Mouse (Mus musculus) heart, embryonic 13.5 days (tissue): ENCODE measurements around the gene Gm28047. TPM values are rescaled to one million over a fixed set of nuclear protein-coding genes. Genes with fewer than 3 reads are reported as not detected.

Experiments used
- ATAC-seq: fragments of 200-750 bp; cut with Nextera tagmentation; 2 replicates; pipeline ENCODE4 v1.8.0; 2017; ENCODE audit warnings: moderate TSS enrichment; ENCODE audit not compliant: insufficient number of reproducible peaks, low FRiP score, low TSS enrichment; ENCODE audit errors: extremely low read depth
- H3K27ac ChIP-seq: fragments of 300-500 bp; sonication (generic); replicated peaks from 2 replicates; pipeline ENCODE4 v1.5.1; 2015; ENCODE audit warnings: moderate library complexity, mild to moderate bottlenecking, inconsistent platforms
- H3K27me3 ChIP-seq: fragments of 300-500 bp; sonication (generic); replicated peaks from 2 replicates; pipeline ENCODE4 v1.6.1; 2015; ENCODE audit warnings: mild to moderate bottlenecking, inconsistent platforms
- H3K36me3 ChIP-seq: fragments of 300-500 bp; sonication (generic); 2 replicates; pipeline ENCODE4 v1.6.1; 2015; ENCODE audit warnings: mild to moderate bottlenecking, inconsistent platforms
- H3K4me1 ChIP-seq: fragments of 300-500 bp; sonication (generic); 2 replicates; pipeline ENCODE4 v1.6.1; 2015; ENCODE audit warnings: inconsistent platforms
- H3K4me2 ChIP-seq: fragments of 300-500 bp; sonication (generic); 2 replicates; pipeline ENCODE4 v1.6.1; 2015; ENCODE audit warnings: inconsistent platforms, mild to moderate bottlenecking, moderate library complexity
- H3K4me3 ChIP-seq: fragments of 300-500 bp; sonication (generic); 2 replicates; pipeline ENCODE4 v1.5.1; 2015; ENCODE audit warnings: moderate library complexity, mild to moderate bottlenecking, inconsistent platforms
- H3K9ac ChIP-seq: fragments of 300-500 bp; sonication (generic); 2 replicates; pipeline ENCODE4 v1.6.1; 2015; ENCODE audit warnings: inconsistent platforms, mild to moderate bottlenecking, moderate library complexity
- H3K9me3 ChIP-seq: fragments of 300-500 bp; sonication (generic); 2 replicates; pipeline ENCODE4 v1.6.1; 2016; ENCODE audit warnings: inconsistent platforms
- WGBS: fragments of 180-500 bp; shearing (Covaris S2); methylation state at CpG from one replicate; pipeline ENCODE4 v1.1.7; 2015; ENCODE audit warnings: mixed read lengths; 5-methylcytosine and 5-hydroxymethylcytosine counted together
- polyA plus RNA-seq: library from polyadenylated mRNA; unstranded; fragments of >200 nt; fragmentation: Nextera tagmentation; extraction: Ambion mirVana; gene quantifications from 2 replicates; pipeline ENCODE4 v1.2.1, GENCODE M21; 2015

Gene Gm28047
- polyA plus RNA-seq, 1 experiment from 2014 or later, result not detected

DNA sequence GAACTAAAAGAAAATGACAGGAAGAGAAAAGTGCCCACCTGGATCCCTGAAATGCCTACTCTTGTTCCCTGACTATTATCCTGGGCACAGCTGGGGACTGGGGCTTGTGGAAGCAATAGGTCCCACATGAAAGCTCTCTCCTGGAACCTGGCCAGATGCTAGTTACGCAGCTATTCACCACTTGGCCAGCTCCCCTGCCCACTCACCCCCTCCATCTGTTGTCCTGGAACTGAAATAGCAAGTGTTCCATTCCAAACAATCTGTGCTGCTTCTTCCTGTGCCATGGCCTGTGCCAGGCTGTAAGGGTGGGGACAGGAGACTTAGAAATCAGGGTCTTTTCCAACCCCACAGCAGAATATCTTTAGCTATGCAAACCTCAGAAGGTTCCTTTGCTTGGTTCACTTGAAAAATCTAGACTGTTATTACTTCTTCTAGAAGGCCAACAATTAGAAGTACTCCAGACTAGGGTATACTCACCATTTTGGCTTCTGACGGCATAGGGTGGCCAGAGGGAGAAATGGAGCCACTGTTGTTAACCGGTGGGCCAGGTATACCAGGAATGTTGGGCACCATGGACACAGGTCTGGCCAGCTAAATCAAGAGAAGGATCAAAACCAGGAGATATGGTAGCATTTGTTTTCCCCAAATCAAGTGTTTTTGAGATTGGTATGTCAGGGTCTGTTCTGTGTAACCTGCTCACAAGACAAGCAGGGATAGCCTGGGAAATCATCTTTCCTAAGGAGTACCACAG lies 78.0 kb downstream of the Gm28047 start:
- Histone ChIP-seq H3K9ac (no peak overlapping the region), H3K4me3 (no peak overlapping the region), H3K9me3 (no peaks in the 10 kb centered on the region), H3K4me2 (no peak overlapping the region), H3K36me3 (peaks cover 90% of the 10 kb centered on the region), H3K4me1 (peaks cover 10% of the 10 kb centered on the region), H3K27me3 (no peaks in the 10 kb centered on the region), H3K27ac (peak overlapping the region; percentile 48)
- ATAC-seq, result no peak
- 69% methylated on average over 3 of the region's 3 CpGs for WGBS

DNA sequence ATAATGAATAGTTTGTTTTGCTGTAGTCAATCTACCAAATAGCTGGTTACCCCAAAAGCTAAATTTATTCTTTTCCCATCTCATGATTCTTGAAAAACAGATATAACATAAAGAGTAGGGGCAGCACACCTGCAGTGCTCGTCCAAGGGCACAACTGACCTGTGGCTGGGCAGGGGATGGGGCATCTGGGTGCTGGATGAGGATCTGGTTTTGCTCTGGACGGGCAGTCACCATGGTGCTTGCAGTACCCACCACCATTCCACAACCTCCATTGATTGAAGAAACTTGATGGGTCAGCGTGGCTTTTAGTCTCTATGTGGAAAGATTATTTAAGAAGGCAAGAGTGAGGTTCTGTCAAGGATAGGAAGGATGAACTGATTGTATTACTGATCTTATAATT lies 78.6 kb downstream of the Gm28047 start:
- H3K36me3 ChIP-seq, result peaks cover 90% of the 10 kb centered on the region
- ATAC-seq, result no peak
- H3K27me3 ChIP-seq, result no peaks in the 10 kb centered on the region
- no peak overlapping the region for H3K4me2 ChIP-seq
- H3K9me3 ChIP-seq, result no peaks in the 10 kb centered on the region
- H3K27ac ChIP-seq, result no peak overlapping the region
- H3K4me3 ChIP-seq, result no peak overlapping the region
- 89% methylated on average over 3 of the region's 3 CpGs for whole genome bisulfite sequencing
- peaks cover 10% of the 10 kb centered on the region for H3K4me1 ChIP-seq
- H3K9ac ChIP-seq, result no peak overlapping the region

DNA sequence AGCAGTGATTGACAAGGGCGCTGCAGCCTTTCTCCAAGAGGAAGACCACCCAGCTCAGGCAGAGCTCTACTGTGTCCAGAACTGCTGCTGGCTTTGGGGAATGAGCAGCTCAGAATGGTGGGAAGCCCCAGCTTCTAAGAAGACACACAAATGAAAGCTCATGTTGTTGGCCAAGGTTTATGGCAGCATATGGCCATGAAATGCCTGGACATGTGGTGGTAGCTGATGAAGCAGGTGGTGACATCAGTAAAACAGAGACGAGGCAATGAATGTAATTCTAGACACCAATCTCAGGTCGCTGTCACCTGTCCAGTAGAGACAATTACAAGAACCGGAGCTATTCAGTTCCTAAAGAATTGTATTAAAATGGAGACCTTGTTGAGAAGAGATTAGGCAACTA lies 80.1 kb downstream of the Gm28047 start:
- H3K4me1 ChIP-seq, result peaks cover 10% of the 10 kb centered on the region
- no peak for ATAC-seq
- peaks cover 92% of the 10 kb centered on the region for H3K36me3 ChIP-seq
- H3K4me2 ChIP-seq, result no peak overlapping the region
- no peak overlapping the region for H3K27ac ChIP-seq
- H3K4me3 ChIP-seq, result no peak overlapping the region
- no peak overlapping the region for H3K9ac ChIP-seq
- no peaks in the 10 kb centered on the region for H3K27me3 ChIP-seq
- WGBS, result 91% methylated on average over 4 of the region's 4 CpGs
- H3K9me3 ChIP-seq, result no peaks in the 10 kb centered on the region

DNA sequence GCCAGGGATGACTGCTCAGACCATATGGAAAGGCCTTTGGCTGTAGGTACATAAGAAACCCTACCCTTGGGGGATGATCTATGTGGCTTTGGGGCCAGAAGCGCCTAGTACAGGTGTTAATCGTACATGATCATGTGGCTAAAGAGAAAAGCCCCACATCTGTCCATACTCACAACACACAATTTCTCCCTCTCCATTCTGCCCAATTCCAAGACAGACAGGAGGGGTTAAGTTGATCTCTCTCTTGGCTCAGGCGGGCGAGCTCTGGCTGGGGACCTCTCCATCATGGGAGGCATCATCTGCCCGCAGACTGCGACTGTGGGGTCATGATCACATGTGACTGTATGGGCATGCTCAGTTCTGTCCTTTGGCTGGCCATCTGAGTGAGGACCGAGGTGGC lies 90.9 kb downstream of the Gm28047 start:
- Histone ChIP-seq H3K9me3 (no peaks in the 10 kb centered on the region), H3K4me1 (no peaks in the 10 kb centered on the region), H3K27me3 (no peaks in the 10 kb centered on the region), H3K4me2 (no peak overlapping the region), H3K9ac (no peak overlapping the region), H3K36me3 (peaks cover 94% of the 10 kb centered on the region), H3K4me3 (no peak overlapping the region), H3K27ac (no peak overlapping the region)
- WGBS, result 92% methylated on average over 7 of the region's 7 CpGs
- ATAC-seq, result no peak

DNA sequence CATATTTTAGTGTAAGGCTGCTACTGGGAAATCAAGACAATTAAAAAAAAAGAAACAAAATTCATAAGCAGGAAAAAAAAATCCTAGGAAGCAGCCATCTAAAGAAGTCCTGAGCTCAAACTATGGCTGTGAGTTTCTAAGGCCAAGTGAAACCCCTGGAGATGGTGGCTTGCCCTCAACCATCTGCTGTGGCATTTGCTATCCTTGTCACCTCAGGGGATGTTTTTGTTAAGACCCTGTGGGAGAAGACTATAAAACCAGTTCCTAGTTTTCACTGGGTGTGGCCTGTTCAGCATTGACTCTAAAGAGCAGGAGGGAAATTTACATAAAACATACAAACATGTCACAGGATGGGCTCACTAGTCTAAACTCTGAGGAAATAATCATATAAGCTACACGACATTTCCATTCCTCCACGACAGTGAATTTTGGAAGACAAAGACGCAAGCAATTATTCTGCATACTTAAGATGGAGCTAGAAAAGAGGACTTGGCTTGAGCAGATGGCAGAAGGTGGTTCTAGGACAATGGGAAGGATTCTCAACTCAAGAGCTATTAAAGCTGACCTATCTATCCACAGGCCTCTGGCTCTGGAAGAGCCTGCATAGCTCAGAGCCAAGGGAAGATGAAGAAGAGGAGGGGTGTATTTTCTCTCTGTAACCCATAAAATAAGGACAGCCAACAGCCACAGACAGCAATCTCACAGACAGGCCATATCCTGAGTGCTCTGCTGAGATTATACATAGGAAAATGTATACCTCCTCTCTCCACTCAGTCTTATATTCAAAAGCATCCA lies 92.6 kb downstream of the Gm28047 start:
- Histone ChIP-seq H3K4me3 (no peak overlapping the region), H3K4me2 (no peak overlapping the region), H3K9ac (no peak overlapping the region), H3K9me3 (no peaks in the 10 kb centered on the region), H3K36me3 (peaks cover 97% of the 10 kb centered on the region), H3K4me1 (no peaks in the 10 kb centered on the region), H3K27me3 (no peaks in the 10 kb centered on the region), H3K27ac (no peak overlapping the region)
- 92% methylated on average over 3 of the region's 3 CpGs for WGBS
- ATAC-seq, result no peak

DNA sequence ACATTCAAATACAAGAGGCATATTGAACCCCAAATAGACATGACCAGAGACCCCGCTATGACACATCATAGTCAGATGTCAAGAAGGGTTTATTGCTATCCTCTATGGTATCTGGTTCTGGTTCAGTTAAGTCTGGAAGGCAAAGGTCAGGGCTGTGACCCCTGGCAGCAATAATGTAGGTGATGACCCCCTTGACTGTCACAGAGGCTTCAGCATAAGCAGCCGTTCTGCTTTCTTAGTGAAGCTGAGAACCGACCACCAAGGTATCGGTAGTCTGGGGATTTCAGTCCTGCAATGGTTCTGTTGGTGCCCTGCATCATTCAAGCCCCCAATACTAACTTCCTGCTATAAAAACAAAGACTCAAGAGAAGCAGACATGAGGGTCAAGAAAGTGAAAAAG lies 93.3 kb downstream of the Gm28047 start:
- no peaks in the 10 kb centered on the region for H3K27me3 ChIP-seq
- H3K36me3 ChIP-seq, result peaks cover 94% of the 10 kb centered on the region
- no peak overlapping the region for H3K9ac ChIP-seq
- H3K4me3 ChIP-seq, result no peak overlapping the region
- 87% methylated on average over 4 of the region's 4 CpGs for WGBS
- ATAC-seq, result no peak
- H3K27ac ChIP-seq, result no peak overlapping the region
- no peaks in the 10 kb centered on the region for H3K4me1 ChIP-seq
- no peak overlapping the region for H3K4me2 ChIP-seq
- H3K9me3 ChIP-seq, result no peaks in the 10 kb centered on the region

DNA sequence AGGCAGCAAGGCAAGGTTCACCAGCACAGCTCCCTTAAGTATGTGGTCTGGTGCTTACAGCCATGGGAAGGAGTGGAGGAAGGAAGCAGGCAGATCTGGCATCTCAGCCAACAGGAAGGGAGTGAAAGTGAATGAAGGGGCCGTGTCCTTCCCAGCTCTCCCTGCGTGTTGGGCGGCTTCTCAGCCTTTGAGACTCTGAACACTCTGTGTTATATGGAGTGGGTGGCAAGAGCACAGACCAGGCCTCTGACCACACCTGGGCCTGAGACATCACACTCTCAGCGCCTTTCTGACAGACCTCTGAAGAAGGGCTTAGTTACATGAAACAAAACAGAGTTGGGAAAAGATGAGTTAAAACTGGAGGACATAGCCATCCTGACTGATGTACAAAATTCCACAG lies 94.3 kb downstream of the Gm28047 start:
- no peak for ATAC-seq
- WGBS, result 79% methylated on average over 4 of the region's 4 CpGs
- Histone ChIP-seq H3K4me3 (no peak overlapping the region), H3K9me3 (no peaks in the 10 kb centered on the region), H3K9ac (no peak overlapping the region; the same call in 1 of the 2 replicates), H3K4me1 (no peaks in the 10 kb centered on the region), H3K27ac (0 out of 2 replicates have a peak overlapping the region, but pooled peaks have one; percentile 5), H3K27me3 (no peaks in the 10 kb centered on the region), H3K4me2 (no peak overlapping the region), H3K36me3 (peaks cover 93% of the 10 kb centered on the region)

DNA sequence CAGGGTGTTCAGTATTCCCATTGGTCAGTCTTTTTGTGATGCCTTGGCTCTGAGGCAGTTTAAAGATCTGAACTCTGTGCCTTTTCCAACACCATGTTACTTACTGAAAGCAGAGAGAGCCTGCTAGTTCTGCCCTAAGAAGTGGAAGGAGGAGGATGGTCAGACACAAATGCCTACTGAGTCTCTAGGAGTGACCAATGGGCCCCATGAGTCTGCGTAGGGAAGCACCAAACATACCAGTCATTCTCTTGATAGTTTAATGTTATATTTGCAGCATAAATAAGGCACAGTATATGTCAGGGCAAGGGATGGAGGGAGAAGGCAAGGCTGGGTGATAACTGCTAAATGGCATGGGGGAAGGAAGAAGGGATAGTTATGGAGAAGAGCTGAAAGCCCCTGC lies 96.5 kb downstream of the Gm28047 start:
- Histone ChIP-seq H3K27me3 (no peaks in the 10 kb centered on the region), H3K36me3 (peaks cover 90% of the 10 kb centered on the region), H3K27ac (no peak overlapping the region), H3K4me3 (no peak overlapping the region), H3K9me3 (no peaks in the 10 kb centered on the region), H3K4me1 (no peaks in the 10 kb centered on the region), H3K4me2 (no peak overlapping the region), H3K9ac (no peak overlapping the region)
- ATAC-seq, result no peak
- WGBS, result 82% methylated on average over 1 of the region's 1 CpGs

DNA sequence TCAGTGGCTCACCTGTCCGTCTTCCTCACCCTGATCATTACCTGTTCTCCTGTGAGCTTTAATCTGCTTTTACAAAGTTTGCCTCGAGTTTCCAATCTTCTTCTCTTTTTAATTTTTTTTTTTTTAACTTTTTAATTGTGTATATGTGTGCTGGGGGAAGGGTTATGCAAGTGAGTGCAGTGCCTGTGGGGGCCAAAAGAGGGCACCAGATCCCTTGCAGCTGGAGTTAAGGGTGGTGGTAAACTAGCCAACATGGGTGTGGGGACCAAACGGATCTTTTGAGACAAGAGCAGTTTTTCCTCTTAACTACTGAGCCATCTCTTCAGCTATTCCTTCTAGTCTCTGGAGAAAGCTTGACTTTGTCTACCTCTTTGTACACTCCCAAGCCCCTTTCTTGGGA lies 96.9 kb downstream of the Gm28047 start:
- Histone ChIP-seq H3K36me3 (peaks cover 87% of the 10 kb centered on the region), H3K9me3 (no peaks in the 10 kb centered on the region), H3K4me1 (no peaks in the 10 kb centered on the region), H3K4me3 (no peak overlapping the region), H3K4me2 (no peak overlapping the region), H3K27ac (no peak overlapping the region), H3K9ac (no peak overlapping the region), H3K27me3 (no peaks in the 10 kb centered on the region)
- 77% methylated on average over 3 of the region's 3 CpGs for WGBS
- no peak for ATAC-seq

DNA sequence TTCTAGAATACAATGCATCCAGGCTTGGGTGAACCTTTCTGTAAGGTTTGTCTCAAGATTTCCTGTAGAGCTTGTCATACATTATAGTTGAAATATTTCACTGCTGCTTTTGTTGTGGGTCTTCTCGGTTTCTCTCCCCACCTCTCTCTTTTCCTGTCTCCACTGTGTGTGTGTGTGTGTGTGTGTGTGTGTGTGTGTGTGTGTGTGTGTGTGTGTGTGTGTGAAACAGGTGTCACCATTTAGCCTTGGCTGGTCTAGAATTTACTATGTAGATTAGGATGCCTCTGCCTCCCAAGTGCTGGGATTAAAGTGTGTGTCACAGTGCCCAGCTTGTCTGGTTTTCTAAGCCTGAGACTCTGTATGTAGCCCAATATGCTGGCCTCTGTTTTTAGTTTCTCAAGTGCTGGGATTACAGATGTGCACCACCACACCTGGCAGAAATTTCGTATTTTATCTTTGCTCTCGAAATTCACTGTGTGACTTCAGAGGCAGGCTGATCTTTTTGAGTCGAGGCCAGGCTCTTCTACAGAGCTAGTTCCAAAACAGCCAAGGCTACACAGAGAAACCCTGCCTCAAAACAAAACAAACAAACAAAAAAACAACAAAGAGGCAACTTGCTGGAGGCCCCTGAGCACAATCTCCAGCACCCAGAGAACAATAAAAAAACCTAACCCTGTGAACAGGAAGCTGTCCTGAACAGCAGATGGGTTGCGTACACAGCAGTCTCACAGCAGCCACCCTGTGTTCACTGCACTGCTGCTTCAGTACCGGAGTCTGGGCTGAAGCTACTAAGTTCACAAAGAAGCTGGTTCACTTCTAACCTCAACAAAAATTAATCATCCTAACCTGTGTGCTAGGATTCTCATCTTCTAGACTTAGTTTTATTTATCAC lies 98.5 kb downstream of the Gm28047 start:
- no peak overlapping the region for H3K4me3 ChIP-seq
- H3K4me2 ChIP-seq, result no peak overlapping the region
- H3K9ac ChIP-seq, result no peak overlapping the region
- no peaks in the 10 kb centered on the region for H3K27me3 ChIP-seq
- peaks cover 87% of the 10 kb centered on the region for H3K36me3 ChIP-seq
- H3K4me1 ChIP-seq, result no peaks in the 10 kb centered on the region
- no peaks in the 10 kb centered on the region for H3K9me3 ChIP-seq
- H3K27ac ChIP-seq, result no peak overlapping the region
- WGBS, result 77% methylated on average over 6 of the region's 6 CpGs
- ATAC-seq, result no peak

DNA sequence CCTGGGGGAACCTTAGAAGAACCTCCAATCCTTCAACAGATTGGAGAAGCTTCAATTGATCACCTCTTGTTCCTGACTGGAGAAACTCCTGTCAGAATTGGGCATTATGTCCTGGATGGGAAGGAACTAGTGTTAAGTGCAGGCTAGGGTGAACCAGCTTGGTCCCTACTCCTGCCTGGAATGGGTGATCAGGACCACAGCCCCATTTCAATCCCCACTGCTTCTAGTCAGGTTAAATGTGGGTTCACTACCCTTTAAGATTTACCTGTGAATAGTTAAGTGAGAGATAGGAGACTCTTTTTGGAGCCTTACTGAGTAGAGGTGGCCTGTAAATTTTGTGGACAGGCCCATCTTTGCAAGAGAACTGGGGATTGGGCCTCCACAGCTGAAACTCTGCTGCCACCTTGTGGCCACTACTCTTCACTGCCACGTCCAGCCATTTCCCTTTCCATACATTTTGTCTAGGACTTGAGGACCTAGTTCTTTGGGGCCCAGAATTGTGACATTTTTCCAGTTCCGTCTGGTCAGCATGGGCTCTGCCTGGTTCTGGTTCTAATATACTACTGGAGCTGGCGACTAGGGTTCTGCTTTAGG lies 99.9 kb downstream of the Gm28047 start, which contains the start of gene Npff:
Gene Npff (minus strand): TSS at position 51 of the 594 bp plus-strand sequence.
- Histone ChIP-seq H3K9ac (peak within 1 kb of the TSS; percentile 20; the same call in 1 of the 2 replicates), H3K27me3 (no peaks in the 10 kb centered on the region), H3K27ac (no peak within 1 kb of the TSS), H3K4me2 (no peak within 1 kb of the TSS), H3K4me1 (peaks cover 12% of the 10 kb centered on the region), H3K36me3 (peaks cover 83% of the 10 kb centered on the region), H3K4me3 (no peak within 1 kb of the TSS), H3K9me3 (no peaks in the 10 kb centered on the region)
- no peak for ATAC-seq
- 7% methylated on average over 3 of the region's 3 CpGs for WGBS
